Mouse (Mus musculus): ENCODE measurements around the gene Camkv.
A peak's percentile ranks its signal among the peaks of the same experiment; 100 is the strongest.

The Camkv gene

GRCm38 (mm10) chr9:107961881-107962280 lies 26.4 kb downstream of the Camkv start:
- no peak for DNase-seq (ENCODE audit: extremely low spot score, low spot score)

- DNase-seq (ENCODE audit: extremely low spot score, low spot score): no peak
Measured at GRCm38 (mm10) chr9:107962916-107963315, 27.4 kb downstream of the Camkv start.

- peak; percentile 87 for DNase-seq (ENCODE audit: extremely low spot score, low spot score)
Measured at GRCm38 (mm10) chr9:107963700-107964099, 28.2 kb downstream of the Camkv start.

- DNase-seq (ENCODE audit: extremely low spot score, low spot score): no peak
Measured at GRCm38 (mm10) chr9:107964681-107965080, 29.2 kb downstream of the Camkv start.

GRCm38 (mm10) chr9:107966676-107967075 lies 31.2 kb downstream of the Camkv start:
- no peak for DNase-seq (ENCODE audit: extremely low spot score, low spot score)

GRCm38 (mm10) chr9:107967437-107967836 lies 32.0 kb downstream of the Camkv start:
- no peak for DNase-seq (ENCODE audit: extremely low spot score, low spot score)

- DNase-seq (ENCODE audit: extremely low spot score, low spot score): no peak
Measured at GRCm38 (mm10) chr9:107968531-107968930, 33.1 kb downstream of the Camkv start.

- no peak for DNase-seq (ENCODE audit: extremely low spot score, low spot score)
Measured at GRCm38 (mm10) chr9:107970311-107970710, 34.8 kb downstream of the Camkv start.

GRCm38 (mm10) chr9:107971690-107972541 lies 36.4 kb downstream of the Camkv start:
- no peak for DNase-seq (ENCODE audit: extremely low spot score, low spot score)

- DNase-seq (ENCODE audit: extremely low spot score, low spot score): no peak
Measured at GRCm38 (mm10) chr9:107974491-107975171, 39.2 kb downstream of the Camkv start.

- DNase-seq (ENCODE audit: extremely low spot score, low spot score): no peak
Measured at GRCm38 (mm10) chr9:107975399-107976386, 40.2 kb downstream of the Camkv start, which contains the start of gene Uba7. Gene Uba7, plus strand, starts transcription at chr9:107975505.

GRCm38 (mm10) chr9:107978815-107979214 lies 43.3 kb downstream of the Camkv start:
- no peak for DNase-seq (ENCODE audit: extremely low spot score, low spot score)

GRCm38 (mm10) chr9:107981684-107982605 lies 46.5 kb downstream of the Camkv start:
- peak; percentile 73 for DNase-seq (ENCODE audit: extremely low spot score, low spot score)

GRCm38 (mm10) chr9:107982681-107983346 lies 47.3 kb downstream of the Camkv start, which contains the start of gene Gm20661:
Gene Gm20661, plus strand, starts transcription at chr9:107983058.
- DNase-seq (ENCODE audit: extremely low spot score, low spot score): peak; percentile 72

- DNase-seq (ENCODE audit: extremely low spot score, low spot score): peak; percentile 70
Measured at GRCm38 (mm10) chr9:107983421-107983890, 48.0 kb downstream of the Camkv start.

- no peak for DNase-seq (ENCODE audit: extremely low spot score, low spot score)
Measured at GRCm38 (mm10) chr9:107984052-107984753, 48.7 kb downstream of the Camkv start.

GRCm38 (mm10) chr9:107984754-107985055 lies 49.2 kb downstream of the Camkv start:
- no peak for DNase-seq (ENCODE audit: extremely low spot score, low spot score)

- peak; percentile 90 for DNase-seq (ENCODE audit: extremely low spot score, low spot score)
Measured at GRCm38 (mm10) chr9:107985131-107986119, 50.0 kb downstream of the Camkv start, which contains the start of gene Inka1. Gene Inka1, minus strand, starts transcription at chr9:107985879.

Data from neural tube, embryonic 10.5 days (tissue).